Mouse (Mus musculus): Measurements from ENCODE around the gene Troap. TPM values are rescaled to one million over a fixed set of nuclear protein-coding genes. Genes with fewer than 3 reads are reported as not detected.

The Troap gene
- total and polyA plus RNA-seq, 3 experiments, result 25.8 to 70.2 TPM; not detected in 1

DNA sequence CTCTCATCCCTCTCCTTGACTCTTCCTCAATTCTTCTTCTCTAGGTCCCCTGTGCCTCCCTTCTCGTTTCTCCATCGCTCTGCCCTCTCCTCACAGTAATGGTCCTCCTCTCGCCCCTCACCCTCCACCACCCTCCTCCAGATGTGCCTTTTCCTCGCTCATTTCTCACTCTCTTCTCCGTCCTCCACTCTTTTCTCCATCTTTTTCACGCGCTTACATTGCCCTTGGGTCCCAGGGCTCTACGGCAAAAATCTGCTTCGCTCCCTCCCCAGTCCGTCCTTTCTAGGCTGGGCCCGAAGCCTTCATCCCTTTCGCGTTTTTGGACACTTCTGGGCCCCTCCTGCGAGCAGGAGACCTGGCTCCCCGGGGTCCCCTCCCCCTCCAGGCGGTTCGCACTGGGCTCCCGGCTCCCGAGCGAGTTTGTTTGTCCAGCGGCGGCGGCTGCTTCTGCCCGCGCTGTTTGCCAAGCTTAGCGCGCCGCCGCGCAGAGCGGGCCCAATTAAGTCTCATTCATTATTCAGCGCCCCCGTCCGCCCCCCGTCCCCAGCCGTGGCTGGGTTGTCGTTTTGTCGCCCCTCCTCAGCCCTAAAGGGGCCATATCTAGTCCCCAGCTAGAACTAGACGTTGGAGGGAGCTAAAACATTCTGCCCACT lies 23.6 kb downstream of the Troap start:
- Histone ChIP-seq H3K27me3 (ENCODE audit: control insufficient read depth in 1 of 2, insufficient read depth in 2 of 2, low read length in 2 of 2) (no peaks in the 10 kb centered on the region), H3K36me3 (ENCODE audit: control insufficient read depth in 1 of 2, insufficient read depth in 2 of 2, low read length in 2 of 2) (peaks cover 0 to 4% of the 10 kb centered on the region in 2 experiments; a peak in 2 of 4 replicates), H3K4me1 (ENCODE audit: control insufficient read depth in 1 of 2, insufficient read depth in 2 of 2, low read length in 2 of 2) (peaks cover 0 to 11% of the 10 kb centered on the region in 2 experiments; a peak in 2 of 4 replicates), H3K9ac (ENCODE audit: control insufficient read depth, low read depth, low read length, poor library complexity, severe bottlenecking) (no peak overlapping the region), H3K79me2 (ENCODE audit: control insufficient read depth, insufficient read depth, low read length, poor library complexity) (peaks cover 1% of the 10 kb centered on the region; the same call in 1 of the 2 replicates), H3K27ac (ENCODE audit: control insufficient read depth, low read depth, low read length) (no peak overlapping the region), H3K9me3 (replicated peaks; ENCODE audit: insufficient read depth, low read length) (no peaks in the 10 kb centered on the region), H3K4me3 (ENCODE audit: control insufficient read depth in 1 of 2, insufficient read depth in 1 of 2, low read depth in 2 of 2, low read length in 2 of 2) (no peak overlapping the region)
- TF ChIP-seq MAZ (IDR thresholded peaks at IDR 0.05; ENCODE audit: low read depth, low read length), result no peak
- TF ChIP-seq MXI1 (IDR thresholded peaks at IDR 0.05; ENCODE audit: low read depth, low read length), result no peak
- TF ChIP-seq MAFK (IDR thresholded peaks at IDR 0.05; ENCODE audit: borderline replicate concordance, low read depth, low read length), result no peak
- no peak for TF ChIP-seq MYB (IDR thresholded peaks at IDR 0.05; ENCODE audit: low read depth, low read length)
- TF ChIP-seq EP300 (IDR thresholded peaks at IDR 0.05; ENCODE audit: low read depth in 1 of 2, low read length in 2 of 2), result no peak
- TF ChIP-seq GABPA (IDR thresholded peaks at IDR 0.05; ENCODE audit: low read depth, low read length), result no peak
- no peak for TF ChIP-seq RCOR1 (IDR thresholded peaks at IDR 0.05; ENCODE audit: low read depth, low read length)
- TF ChIP-seq SIN3A (IDR thresholded peaks at IDR 0.05; ENCODE audit: low read length), result no peak
- no peak for TF ChIP-seq POLR2AphosphoS2 (IDR thresholded peaks at IDR 0.05; ENCODE audit: low read length)
- no peak for TF ChIP-seq NRF1 (IDR thresholded peaks at IDR 0.05; ENCODE audit: insufficient read depth, low read depth, low read length, poor library complexity, severe bottlenecking)
- TF ChIP-seq KAT2A (conservative IDR thresholded peaks at IDR 0.05; ENCODE audit: low read depth, low read length), result no peak
- TF ChIP-seq MEF2A (IDR thresholded peaks at IDR 0.05; ENCODE audit: extremely low read depth, insufficient replicate concordance, low read depth, low read length, poor library complexity, severe bottlenecking), result no peak
- no peak for TF ChIP-seq JUND (IDR thresholded peaks at IDR 0.05; ENCODE audit: low read depth, low read length)
- no peak for TF ChIP-seq ZC3H11A (IDR thresholded peaks at IDR 0.05; ENCODE audit: low read depth, low read length)
- TF ChIP-seq CHD2 (IDR thresholded peaks at IDR 0.05; ENCODE audit: low read length), result no peak
- TF ChIP-seq E2F4 (IDR thresholded peaks at IDR 0.05; ENCODE audit: borderline replicate concordance, low read depth, low read length), result no peak
- TF ChIP-seq POLR2AphosphoS5 (IDR thresholded peaks at IDR 0.05; ENCODE audit: borderline replicate concordance, low read depth, low read length), result no peak
- no peak for DNase-seq (ENCODE audit: low read depth, low spot score)

DNA sequence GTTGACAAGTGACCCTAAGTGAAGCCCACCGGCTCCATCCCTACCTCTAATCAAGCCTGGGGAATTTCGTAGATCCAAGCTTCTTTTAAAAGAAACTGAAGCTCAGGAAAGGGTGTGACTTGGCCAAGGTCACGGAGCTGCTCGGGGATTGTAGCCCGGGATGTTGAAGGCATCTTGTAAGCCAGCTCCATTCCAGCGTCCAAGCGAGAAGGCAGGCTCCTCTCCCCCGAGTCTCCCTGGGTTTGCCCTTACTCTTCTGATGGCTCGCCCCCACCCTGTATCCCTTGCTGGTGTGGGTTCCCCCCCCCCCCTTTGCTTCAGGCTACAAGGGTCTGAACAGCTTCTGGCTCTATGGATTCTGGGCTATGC lies 24.1 kb downstream of the Troap start:
- Histone ChIP-seq H3K9me3 (replicated peaks; ENCODE audit: insufficient read depth, low read length) (no peaks in the 10 kb centered on the region), H3K9ac (ENCODE audit: control insufficient read depth, low read depth, low read length, poor library complexity, severe bottlenecking) (peak overlapping the region; percentile 45), H3K27ac (ENCODE audit: control insufficient read depth, low read depth, low read length) (no peak overlapping the region), H3K27me3 (ENCODE audit: control insufficient read depth in 1 of 2, insufficient read depth in 2 of 2, low read length in 2 of 2) (no peaks in the 10 kb centered on the region), H3K4me3 (ENCODE audit: control insufficient read depth in 1 of 2, insufficient read depth in 1 of 2, low read depth in 2 of 2, low read length in 2 of 2) (peak overlapping the region; percentile 43 to 50; a peak in 3 of 4 replicates), H3K4me1 (ENCODE audit: control insufficient read depth in 1 of 2, insufficient read depth in 2 of 2, low read length in 2 of 2) (peaks cover 0 to 7% of the 10 kb centered on the region in 2 experiments; a peak in 2 of 4 replicates), H3K36me3 (ENCODE audit: control insufficient read depth in 1 of 2, insufficient read depth in 2 of 2, low read length in 2 of 2) (peaks cover 0 to 4% of the 10 kb centered on the region in 2 experiments; a peak in 2 of 4 replicates), H3K79me2 (ENCODE audit: control insufficient read depth, insufficient read depth, low read length, poor library complexity) (peaks cover 1% of the 10 kb centered on the region; the same call in 1 of the 2 replicates)
- DNase-seq (ENCODE audit: low read depth, low spot score), result no peak
- TF ChIP-seq GABPA (IDR thresholded peaks at IDR 0.05; ENCODE audit: low read depth, low read length), result no peak
- no peak for TF ChIP-seq USF1 (IDR thresholded peaks at IDR 0.05; ENCODE audit: low read depth, low read length)
- TF ChIP-seq MAX (IDR thresholded peaks at IDR 0.05; ENCODE audit: low read length), result no peak
- TF ChIP-seq GATA1 (IDR thresholded peaks at IDR 0.05; ENCODE audit: low read depth, low read length), result no peak
- TF ChIP-seq TAL1 (IDR thresholded peaks at IDR 0.05; ENCODE audit: low read length), result no peak
- TF ChIP-seq MXI1 (IDR thresholded peaks at IDR 0.05; ENCODE audit: low read depth, low read length), result no peak
- TF ChIP-seq KAT2A (conservative IDR thresholded peaks at IDR 0.05; ENCODE audit: low read depth, low read length), result no peak

All from MEL (cell line).